Mouse (Mus musculus): ENCODE measurements at regions not wholly inside any gene's neighbourhood (a gene's known extent, or its start where the extent isn't known, plus 50 kb on each side); places are given as distances from the start of the nearest gene placed in this dataset.
A peak's percentile ranks its signal among the peaks of the same experiment; 100 is the strongest.

DNA sequence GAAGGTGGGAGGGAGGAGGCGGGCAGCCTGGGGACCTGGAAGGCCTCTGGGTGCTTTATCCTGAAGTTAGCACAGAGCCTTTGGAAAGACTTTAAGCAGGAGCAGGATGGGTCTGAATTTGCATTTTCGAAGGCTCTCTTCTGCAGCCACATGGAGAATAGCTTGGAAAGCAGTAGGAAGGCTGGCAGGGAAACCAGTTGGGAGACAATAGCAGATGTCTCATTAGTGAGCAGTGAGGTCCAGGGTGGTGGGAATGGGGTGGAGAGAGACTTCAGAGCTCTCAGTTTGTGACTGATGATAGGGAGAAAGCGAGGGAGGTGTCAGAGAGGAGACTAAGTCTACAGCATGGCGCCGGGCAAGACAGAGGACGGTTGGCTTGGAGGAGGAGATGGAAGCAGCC, 199.1 kb downstream of the Cbln1 start:
- DNase-seq (ENCODE audit: low spot score in 2 of 2), result no peak

DNA sequence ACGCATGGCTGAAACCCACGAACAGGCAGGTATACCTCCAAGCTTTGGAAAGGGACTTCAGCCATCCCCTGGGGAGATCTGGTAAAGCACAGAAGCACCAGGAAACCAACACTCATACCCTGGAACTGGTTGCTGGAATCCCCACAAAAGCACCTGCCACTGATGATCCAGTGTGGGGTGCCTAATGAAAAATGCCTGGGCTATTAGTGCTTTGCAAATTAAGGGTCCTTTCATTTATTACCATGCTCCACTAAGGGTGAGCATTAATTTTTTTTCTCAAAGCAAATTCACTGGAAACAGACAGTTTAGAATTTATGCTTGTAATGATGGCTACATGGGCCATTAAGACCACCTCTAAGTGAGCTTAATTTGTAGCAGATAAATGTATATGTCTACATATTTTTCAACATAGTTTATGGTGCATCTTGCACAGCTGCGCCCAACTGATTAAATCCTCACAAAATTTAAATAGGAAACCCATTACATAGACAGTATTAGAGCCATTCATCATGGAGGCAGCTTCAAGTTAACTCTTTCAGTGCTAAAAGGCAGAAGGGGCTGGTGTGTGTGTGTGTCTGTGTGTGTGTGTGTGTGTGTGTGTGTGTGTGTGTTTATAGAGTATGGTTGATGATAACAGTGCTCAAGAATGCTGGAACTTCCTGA, 201.8 kb downstream of the Cbln1 start:
- no peak for DNase-seq (ENCODE audit: low spot score in 2 of 2)

DNA sequence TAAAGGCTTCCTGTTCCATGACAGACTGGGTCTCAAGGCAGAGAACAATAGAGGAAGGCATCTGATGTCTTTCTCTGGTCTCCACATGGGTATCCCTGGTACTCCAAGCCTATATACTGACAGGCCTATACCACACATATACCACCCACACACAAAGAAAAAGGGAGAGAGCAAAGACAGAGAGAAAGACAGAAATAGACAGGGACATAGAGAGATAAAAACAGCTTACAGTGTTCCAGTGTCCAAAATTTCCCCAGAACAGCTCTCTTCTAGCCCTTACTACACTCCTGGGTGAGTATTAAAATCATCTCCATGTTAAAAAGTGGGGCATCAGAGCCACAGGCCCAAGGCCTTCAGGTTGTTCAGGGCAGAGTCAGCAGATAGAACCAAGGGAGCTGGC, 204.2 kb downstream of the Cbln1 start:
- DNase-seq (ENCODE audit: low spot score in 2 of 2), result no peak

- DNase-seq (ENCODE audit: low spot score in 2 of 2), result no peak
Observed at GRCm38 (mm10) chr8:87264999-87265398, 207.4 kb downstream of the Cbln1 start.

- DNase-seq (ENCODE audit: low spot score in 2 of 2), result no peak
Observed at GRCm38 (mm10) chr8:87260305-87260704, 212.1 kb downstream of the Cbln1 start.

DNA sequence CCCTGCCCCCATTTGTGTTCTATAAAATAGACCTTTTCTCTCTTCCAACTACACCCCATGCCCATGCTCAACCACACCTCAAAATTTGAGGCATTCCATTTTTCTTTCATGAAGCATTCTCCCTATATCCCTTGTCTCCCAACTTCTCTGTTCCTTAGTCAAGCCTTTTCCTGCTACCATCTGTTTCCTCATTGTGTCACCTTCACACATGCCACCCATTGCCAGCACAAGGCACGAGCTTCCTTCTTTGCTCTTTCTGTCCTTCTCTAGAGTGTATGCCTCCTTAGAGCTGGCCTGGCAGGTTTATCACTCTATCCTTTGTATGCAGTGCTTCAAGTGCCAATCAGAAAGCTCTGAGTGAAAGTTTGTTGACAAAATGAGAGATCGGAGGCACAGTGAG, 229.7 kb downstream of the Cbln1 start:
- DNase-seq (ENCODE audit: low spot score in 2 of 2), result no peak

- no peak for DNase-seq (ENCODE audit: low spot score in 2 of 2)
Observed at GRCm38 (mm10) chr8:87237181-87237580, 235.2 kb downstream of the Cbln1 start.

- no peak for DNase-seq (ENCODE audit: low spot score in 2 of 2)
Observed at GRCm38 (mm10) chr8:87236438-87236837, 236.0 kb downstream of the Cbln1 start.

DNA sequence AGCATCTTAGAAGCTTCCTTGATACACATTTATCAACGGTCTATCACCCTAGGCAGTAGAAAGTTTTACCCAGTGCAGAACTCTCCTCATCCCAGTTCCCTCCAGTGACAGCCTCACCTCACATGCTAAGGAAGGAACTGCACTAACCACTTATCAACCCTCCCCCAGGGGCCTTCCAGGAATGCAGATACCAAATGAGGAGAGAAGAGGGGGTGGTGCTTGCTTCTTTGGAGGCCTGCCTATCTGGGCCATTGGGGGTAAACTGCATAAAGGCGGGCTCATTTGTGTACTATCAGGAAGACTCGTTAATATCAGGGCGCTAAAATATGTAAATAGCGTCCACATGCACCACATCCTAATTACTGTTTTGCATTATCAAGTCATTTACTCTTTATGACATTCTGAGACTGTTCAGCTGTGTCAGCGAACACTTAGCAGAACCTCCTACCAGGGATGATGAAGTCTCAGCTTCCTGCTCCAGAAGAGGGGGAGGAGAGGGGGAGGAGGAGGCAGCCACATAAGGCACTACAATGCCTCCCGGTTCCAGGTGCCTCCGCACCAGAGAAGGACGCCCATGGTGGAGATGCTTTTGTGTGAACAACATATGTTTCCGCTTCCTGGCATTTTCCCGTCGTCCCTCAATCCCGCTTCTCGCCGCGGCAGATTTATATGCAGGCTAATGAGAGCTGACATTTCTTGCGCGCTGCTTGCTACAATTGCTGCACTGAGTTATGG, 236.9 kb downstream of the Cbln1 start:
- DNase-seq (ENCODE audit: low spot score in 2 of 2), result peak; percentile 47 to 57

DNA sequence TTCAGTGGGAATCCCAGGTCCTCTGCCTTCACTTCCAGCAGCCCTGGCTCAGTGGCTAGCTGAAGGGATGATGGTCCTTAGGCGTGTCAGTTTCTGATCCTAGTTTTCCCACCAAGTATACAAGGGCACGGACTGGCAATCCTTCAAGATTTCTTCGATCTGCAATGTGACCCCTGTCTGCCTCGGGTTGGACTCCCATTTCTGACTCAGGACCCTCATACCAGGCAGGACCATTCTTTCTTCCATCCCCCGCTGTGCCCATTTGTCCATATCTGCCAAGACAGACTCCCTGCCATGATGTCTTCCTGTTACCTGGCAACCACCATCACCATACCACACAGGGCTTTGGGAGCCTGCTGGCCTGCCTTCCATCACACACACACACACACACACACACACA, 238.1 kb downstream of the Cbln1 start:
- no peak for DNase-seq (ENCODE audit: low spot score in 2 of 2)

GRCm38 (mm10) chr8:87233805-87234331, 238.5 kb downstream of the Cbln1 start:
- DNase-seq (ENCODE audit: low spot score in 2 of 2), result no peak

GRCm38 (mm10) chr8:87231762-87232161, 240.6 kb downstream of the Cbln1 start:
- peak; percentile 33 to 40 for DNase-seq (ENCODE audit: low spot score in 2 of 2)

DNA sequence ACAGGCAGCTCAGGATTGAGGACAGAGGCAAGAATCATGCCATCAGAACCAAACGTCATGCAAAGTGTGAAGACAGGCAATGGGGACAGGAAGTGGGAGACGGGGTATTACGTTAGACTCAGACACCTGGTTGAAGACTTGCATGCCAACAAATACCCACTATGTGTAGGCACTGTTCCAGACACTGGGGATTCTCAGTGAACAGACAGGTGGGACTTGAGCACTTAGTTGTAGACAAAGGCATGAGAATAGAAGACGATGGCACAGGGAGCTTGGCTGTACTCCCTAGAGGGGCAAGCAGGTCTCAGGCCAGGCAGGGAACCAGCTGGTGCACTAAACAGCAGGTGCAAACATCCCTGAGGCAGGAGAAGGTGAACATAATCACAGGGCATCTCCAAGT, 242.3 kb downstream of the Cbln1 start:
- DNase-seq (ENCODE audit: low spot score in 2 of 2), result no peak

GRCm38 (mm10) chr8:87229182-87229581, 243.2 kb downstream of the Cbln1 start:
- DNase-seq (ENCODE audit: low spot score in 2 of 2), result no peak

GRCm38 (mm10) chr8:87228777-87229176, 243.6 kb downstream of the Cbln1 start:
- DNase-seq (ENCODE audit: low spot score in 2 of 2), result no peak

DNA sequence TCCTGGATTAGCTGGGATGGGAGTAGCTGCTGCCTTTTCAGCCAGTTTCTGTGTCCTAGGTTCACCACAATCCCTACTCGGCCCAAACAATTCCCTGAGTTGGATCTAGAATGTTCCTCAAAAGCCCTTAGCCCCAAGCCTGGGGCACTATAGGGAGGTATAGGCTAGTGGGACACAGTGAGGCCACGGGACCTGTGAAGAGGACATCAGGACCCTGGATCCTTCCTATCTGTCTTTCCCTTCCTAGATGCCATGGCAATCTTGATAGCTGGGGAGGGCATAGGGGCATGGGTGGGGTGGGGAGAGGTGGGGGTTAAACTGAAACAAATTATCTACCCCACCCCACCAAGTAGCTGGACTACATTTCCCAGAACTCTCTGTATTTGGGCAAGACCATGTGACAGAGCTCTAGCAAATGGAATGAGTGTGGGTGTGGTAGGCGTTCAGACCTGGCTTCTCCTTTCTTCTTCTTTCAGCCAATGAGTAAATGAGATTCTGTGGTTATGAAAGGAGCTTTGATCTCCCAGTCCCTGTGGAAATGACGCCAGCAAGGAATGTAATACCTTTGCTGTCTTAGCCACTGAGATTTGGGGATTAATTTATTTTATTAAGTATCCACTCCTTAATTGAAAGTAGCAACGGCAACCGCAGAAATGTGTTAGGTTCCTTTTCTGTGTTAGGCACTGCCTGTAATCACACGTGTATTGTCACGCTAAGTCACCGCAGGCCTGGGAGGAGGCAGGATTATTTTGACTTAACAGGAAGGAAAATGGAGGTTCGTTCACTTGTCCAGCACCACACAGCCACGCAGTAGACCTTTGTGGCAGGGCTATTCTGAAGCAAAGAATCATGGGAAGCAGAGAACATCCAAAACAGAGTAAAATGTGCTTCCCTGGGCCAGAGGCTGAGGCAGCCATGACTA, 246.6 kb downstream of the Cbln1 start:
- no peak for DNase-seq (ENCODE audit: low spot score in 2 of 2)

DNA sequence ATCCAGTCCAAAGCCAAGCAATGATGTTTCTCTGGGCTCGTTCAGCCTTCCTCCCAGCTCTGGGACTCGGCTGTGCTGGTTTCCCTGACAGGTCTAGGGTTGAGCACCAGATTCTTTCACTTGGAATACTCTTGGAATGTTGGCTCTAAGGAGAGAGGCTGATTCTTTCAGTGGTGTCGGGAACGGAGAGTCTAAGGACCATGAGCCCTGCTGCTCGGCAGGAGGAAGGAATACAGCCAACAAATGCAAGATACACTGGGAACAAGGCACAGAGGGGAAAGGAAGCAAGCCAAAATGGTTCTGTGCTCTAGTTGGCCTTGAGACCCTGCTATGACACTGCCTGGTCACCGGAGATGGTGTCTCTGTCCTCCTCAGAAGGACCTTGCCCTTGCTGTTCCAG, 251.8 kb downstream of the Cbln1 start:
- DNase-seq (ENCODE audit: low spot score in 2 of 2), result no peak

- no peak for DNase-seq (ENCODE audit: low spot score in 2 of 2)
Observed at GRCm38 (mm10) chr8:87218956-87219482, 253.4 kb downstream of the Cbln1 start.

DNA sequence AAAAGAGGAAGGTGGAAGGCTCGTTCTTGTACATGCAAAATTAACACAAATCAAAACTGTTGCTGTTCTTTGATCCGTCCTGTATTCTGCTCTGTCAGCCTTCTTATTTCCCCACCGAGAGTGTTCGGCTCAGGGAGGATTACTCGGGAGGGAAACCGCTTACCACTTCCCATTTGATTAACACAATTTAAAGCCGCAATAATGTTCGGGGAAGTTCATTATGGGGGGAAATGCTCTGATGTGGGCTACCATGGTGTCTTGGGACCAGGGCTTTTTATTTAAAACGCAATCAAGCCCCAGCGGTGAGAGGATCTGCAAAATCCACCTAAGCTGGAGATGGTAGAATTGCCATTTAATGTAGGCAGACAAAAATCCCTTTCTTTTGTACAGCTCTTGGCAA, 257.4 kb downstream of the Cbln1 start:
- no peak for DNase-seq (ENCODE audit: low spot score in 2 of 2)

DNA sequence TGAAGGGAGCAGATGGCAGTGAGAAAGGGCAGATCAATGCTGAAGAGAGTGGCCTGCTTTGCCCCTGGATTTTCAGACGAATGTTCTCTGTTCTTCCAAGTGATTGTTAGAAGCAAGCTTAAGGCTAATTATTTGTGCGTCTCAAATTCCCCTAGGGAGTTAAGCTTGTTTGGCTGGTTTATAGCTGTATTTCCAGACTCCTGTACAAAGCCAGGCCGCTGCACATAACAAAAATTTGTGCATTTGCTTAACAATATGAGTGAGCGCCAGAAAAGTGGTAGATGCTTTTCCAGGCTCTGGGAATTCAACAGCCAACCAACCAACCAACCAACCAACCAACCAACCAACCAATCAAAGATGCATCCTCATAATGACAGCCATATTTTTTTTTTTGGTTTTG, 261.9 kb downstream of the Cbln1 start:
- no peak for DNase-seq (ENCODE audit: low spot score in 2 of 2)

DNA sequence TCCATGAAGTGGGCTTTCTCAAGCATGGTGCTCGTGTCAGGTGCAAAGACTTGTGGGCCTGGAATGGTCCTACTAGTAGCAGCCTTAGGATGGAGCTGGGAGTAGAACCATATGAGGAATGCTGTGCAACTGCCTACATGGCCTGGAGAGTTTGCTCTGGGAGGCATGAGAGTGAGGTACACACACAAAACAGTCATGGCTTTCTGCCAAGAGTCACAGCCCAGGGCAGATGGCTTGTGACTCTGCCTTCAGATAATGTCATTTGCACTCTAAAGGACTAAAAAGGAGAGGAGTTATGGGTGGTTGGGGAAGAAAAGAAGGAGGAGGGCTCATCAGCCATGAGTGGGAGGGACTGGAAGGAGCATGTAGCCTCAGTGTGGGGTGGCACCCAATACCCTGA, 263.1 kb downstream of the Cbln1 start:
- DNase-seq (ENCODE audit: low spot score in 2 of 2), result no peak

GRCm38 (mm10) chr8:87208036-87208435, 264.4 kb downstream of the Cbln1 start:
- no peak for DNase-seq (ENCODE audit: low spot score in 2 of 2)
